Mouse (Mus musculus) inflammation-experienced regulatory T-cells (primary cell): Measurements from ENCODE around the gene Ankrd42. TPM values are rescaled to one million over a fixed set of nuclear protein-coding genes. Genes with fewer than 3 reads are reported as not detected.

Experiments used
- polyA plus RNA-seq, 2 experiments: library from polyadenylated mRNA; unstranded; fragments of 100-300 nt; shearing (Covaris generic); gene quantifications; one replicate each; pipeline ENCODE4 v1.2.1; 2017

Gene Ankrd42
- under 1 TPM; 0.13 to 0.65 TPM for polyA plus RNA-seq

DNA sequence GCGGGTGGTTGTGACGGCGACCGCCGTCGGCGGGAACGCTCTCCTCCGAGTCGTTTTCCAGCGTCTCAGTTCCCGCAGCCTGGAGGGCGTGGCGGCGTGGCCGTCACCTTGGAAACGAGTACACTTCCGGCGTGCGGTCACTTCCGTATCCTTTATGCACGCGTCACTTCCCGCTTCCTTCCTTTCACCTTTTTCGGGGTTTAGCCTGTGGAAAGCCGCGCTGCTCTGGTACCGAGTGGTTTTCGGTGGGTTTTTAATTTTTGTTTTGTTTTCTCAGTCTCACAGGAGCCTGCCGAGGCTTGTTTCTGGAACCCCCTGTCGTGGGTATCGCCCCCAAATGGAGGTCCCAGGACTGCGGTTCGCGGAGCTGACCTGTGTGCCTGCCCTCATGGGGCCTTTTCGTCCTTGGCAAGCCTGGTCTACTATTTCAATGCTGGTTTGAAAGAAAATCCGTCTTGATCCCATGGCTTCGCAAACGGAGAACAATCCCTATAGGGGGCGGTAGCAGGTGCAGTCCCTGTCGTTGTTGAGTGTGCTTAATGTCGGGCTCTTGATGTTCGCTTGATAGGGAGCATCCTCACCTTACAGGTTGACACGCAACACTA is at the start of gene Ankrd42:
Ankrd42 (minus strand) TSS at position 122 of the 605 bp plus-strand sequence.

DNA sequence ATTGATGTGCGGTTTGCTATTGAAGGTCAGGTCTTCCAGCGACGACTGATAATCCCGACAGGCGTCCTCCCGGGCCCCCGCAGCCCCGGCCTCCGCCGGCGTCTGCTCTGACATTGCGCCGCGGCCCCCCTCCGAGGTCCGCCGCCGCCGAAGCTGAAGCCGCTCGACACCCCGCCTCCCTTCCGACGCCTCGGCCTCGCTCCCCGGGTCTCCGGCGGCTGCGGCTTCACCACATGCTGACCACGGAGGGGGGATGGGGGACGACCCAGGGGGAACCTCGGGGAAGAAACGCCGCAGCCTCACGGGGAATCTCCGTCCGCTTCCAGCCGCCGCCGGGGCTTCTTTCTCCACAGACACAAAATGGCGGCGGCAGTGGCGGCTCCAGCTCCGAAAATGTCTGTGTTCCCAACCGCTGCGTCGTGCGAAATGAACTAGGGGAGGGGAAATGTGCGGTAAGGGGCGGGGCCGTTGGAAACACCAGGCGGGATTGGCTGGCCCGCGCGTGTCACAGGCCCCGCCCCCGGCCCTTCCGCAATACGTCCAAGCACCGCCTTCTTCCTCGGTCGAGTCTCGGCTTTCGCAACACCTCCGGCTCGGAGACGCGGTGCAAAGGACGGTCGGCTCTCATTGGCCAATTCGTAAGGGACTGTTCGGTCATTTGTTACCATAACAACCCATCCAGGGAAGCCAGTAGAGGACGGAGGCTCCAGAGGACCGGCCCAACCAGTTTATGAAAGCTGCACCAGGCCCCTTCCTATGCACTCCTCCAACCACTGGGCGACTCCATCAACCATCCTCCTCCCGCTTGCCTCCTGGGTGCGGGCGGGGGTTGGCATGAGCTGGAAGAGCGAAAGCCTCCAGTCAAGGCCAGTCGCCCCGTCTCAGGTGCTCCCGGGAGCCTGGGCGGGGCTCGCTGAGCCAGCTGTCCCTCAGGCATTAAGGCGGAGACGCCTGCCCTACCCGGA is 32.8 kb upstream of the Ankrd42 start, which contains the start of gene Pcf11:
Pcf11 (minus strand) TSS at position 428 of the 965 bp plus-strand sequence.

DNA sequence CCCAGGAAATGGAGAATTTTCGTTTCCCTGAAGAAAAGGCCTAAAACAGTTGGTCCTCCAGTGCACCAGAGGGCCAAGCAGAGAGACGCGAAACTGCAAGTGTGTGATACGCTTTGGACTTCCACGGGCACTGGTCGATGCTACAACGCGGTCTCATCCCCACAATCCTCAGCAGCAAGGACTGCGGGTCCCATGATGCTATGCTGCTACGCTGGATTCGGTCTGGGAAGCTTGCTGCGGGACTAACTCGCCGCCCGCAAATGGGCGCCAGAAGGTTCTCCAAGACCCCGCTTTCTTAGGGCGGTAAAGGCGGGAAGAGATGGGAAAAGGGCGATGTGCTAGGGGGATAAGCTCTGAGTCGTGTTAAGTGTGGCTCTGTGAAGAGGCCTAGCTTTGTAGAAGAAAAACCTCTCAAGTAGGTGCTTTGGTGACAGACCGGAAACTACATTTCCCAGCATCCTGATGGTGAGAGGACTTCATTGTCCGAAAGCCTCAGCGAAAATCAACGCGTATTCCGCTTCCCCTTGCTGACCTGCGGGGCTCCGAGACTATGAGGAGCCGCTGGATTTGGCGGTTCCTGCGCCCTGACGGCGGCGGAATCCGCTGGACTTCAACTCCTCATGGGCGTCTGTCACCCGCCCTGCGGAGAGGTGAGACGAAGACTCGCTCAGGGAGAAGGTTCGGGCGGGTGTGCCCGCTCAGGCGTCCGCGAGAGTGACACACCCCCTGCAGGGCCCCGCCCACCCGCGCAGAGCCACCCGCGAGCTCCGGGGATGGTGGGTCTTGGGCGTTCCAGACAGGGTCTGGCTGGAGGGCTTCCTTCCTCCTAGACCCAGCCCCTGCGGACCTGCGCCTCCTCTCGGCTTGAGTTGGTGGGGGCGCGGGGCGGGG is 75.7 kb downstream of the Ankrd42 start, which contains the start of gene Ccdc90b:
Ccdc90b (plus strand) TSS at position 164 of the 891 bp plus-strand sequence.

Other genes with a start within 250 kb of the Ankrd42 start
- gene Ccdc90b, start 76.0 kb downstream of the Ankrd42 start, polyA plus RNA-seq: 10 to 100 TPM; 14.6 to 14.9 TPM
- 10 to 100 TPM; 39.3 to 55.8 TPM for gene Pcf11, start 32.8 kb upstream of the Ankrd42 start, polyA plus RNA-seq
- 1 to 10 TPM in 1 of 2 experiments, under 1 TPM in 1; 0.60 to 4.0 TPM for gene Rab30, start 104.5 kb upstream of the Ankrd42 start, polyA plus RNA-seq
- gene Ddias, start 237.1 kb upstream of the Ankrd42 start, polyA plus RNA-seq: 1 to 10 TPM; 2.7 to 4.0 TPM
- gene Prcp, start 237.3 kb upstream of the Ankrd42 start, polyA plus RNA-seq: 10 to 100 TPM; 14.3 to 15.2 TPM